Mouse (Mus musculus) thymus, postnatal 0 days (tissue): ENCODE data around the gene Me1. TPM values are rescaled to one million over a fixed set of nuclear protein-coding genes. Genes with fewer than 3 reads are reported as not detected.

Source experiments
- DNase-seq: peaks from one replicate; pipeline ENCODE4 v3.0.0-alpha.2; 2015; ENCODE audit warnings: low spot score
- polyA plus RNA-seq: library from polyadenylated mRNA; unstranded; fragments of >200 nt; fragmentation: Nextera tagmentation; extraction: Ambion mirVana; gene quantifications from 2 replicates; pipeline ENCODE4 v1.2.1, GENCODE M21; 2015

Me1 gene
- 8.8 and 10.0 TPM in 2 replicates for polyA plus RNA-seq

- peak; percentile 9 for DNase-seq
Measured at GRCm38 (mm10) chr9:86695818-86696261, at the start of gene Me1. TSS of gene Me1 (minus strand) at chr9:86695953.

DNA sequence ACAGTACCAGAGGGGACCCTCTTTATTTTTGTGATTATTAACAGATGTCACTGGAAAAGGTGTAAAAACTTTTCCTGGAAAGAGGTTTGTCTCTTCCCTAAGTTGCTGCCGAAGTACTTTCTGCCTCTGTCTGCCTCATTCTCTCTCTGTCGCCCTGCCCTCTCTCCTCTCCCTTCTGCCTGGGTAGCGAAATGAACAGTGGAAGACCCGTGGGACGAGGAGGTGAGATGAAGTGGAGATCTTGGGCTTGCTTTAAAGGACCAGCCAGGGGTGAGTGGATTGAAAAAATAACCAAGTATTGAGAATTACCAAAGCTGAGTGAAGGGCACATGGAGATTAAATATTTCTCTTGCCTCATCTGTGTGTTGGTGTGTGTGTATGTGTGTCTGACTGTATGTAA, 48.3 kb upstream of the Me1 start:
- no peak for DNase-seq

DNA sequence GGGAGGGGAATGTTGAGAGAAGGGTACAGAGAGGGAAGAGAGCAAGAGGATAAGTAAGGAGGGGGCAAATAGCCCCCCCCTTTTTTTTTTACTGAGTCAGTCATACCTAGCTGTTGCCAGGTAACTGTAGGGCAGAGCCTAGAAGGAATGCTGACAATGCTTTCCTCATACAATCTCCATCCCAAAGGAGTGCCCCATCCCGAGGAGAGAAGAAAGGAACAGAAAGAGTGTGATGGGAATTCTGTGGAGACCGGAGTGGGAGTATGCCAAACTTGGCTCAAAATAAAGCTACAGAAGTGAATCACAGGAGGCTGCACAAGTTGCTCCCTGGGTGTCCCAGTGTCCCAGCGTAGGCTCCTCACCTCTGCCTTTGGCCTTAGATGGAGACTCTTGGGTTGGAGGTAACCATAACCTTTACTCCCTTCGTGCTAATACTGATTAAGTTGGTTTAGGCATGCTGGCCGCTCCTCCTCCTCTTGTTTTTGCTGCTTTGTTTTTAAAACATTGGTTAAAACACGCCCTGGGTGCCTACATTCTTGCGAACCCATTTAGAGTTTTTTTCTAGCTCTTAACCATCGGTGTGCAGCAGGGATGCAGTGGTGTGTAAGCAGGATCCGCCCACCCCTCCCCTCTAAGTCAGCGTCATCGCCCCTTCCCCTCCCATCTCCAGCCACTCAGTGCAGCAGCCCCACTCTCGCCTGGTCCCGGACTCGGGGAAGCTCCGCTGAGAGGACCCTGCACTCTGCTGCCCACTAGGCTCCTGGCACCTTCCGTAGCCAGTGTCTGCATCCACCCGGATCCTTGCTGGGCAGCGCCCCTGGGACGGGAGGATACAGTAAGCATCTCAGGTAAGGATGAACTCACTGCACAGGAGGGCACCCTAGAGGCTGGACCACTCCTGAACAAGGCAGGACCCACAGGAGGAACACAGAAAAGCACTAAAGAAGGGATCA, 47.5 kb upstream of the Me1 start, which contains the start of gene Prss35:
Prss35 (plus strand) TSS at position 691 of the 953 bp plus-strand sequence.
- no peak for DNase-seq

- no peak for DNase-seq
Measured at GRCm38 (mm10) chr9:86739971-86740370, 44.2 kb upstream of the Me1 start.

- no peak for DNase-seq
Measured at GRCm38 (mm10) chr9:86738801-86739200, 43.0 kb upstream of the Me1 start.

- DNase-seq: no peak
Measured at GRCm38 (mm10) chr9:86738067-86738466, 42.3 kb upstream of the Me1 start.

GRCm38 (mm10) chr9:86736991-86737390, 41.2 kb upstream of the Me1 start:
- no peak for DNase-seq

DNA sequence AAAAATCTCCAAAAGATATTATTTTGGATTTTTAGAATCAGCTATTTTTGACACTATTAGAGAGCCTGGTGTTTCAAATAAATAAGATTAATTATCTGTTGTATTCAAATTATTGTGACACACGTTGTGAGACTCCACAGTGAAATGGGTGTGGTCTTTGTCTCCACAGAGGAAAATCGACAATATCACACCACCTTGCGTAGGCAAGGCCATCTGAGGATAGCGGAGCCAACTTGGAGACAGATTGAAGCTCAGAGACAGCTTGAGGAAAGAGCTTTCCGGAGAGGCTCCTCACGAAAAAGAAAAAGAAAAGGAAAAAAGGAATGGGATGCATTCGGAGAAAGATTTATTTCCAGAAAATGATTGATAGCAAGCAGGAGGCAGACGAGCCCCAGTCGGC, 39.0 kb upstream of the Me1 start:
- DNase-seq: no peak

DNA sequence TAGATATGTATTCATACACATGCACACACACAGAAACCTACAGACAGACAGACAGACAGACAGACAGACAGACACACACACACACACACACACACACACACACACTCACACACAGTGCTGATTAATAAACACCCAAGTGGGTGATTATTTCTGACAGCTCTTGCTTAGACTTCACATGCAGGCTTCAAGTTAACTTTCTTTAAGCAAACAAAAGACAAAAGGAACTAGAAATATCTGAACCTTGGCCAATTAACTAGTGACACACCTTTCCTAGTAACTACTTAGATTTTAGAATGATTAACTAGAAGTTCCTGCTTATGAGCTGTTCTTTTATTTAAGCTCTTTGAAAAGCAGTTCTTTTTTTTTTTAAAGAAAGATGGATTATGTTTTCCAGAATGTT, 38.6 kb upstream of the Me1 start:
- no peak for DNase-seq

DNA sequence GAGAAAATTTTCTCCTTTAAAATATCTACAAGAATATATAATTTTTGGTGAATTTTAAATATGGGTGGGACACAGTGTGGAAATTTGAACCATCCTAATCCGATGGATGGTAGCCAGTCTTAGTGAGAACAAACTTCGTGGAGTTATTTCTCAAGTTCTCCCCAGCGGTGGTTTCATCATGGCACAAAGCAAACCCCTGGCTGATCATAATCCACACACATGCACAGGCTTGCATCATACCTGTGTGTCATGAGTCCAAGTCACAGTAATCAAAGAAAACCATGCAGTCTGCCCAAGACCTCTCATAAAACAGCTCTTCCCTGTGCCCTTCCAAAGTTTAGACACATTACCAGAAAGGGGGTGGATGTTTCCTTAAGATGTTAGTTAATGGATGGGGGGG, 34.1 kb upstream of the Me1 start:
- no peak for DNase-seq

DNA sequence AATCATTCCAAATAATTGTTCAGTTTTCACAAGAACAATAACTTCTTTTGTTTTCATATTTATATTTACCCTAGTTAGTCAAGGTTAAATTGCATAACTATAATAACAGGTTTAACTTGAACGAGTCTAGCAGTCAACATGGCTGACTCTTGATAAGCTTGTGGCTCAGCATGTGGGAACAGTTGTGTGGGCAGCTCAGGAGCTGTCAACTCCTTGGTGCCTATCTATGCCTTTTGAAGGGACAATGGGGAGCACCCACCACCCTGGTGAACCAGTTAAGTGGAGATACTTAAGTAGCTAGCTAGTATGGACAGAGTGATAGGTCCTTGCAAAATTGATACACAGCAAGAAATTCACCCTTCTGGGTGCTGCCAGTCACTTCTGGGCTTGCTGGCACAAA, 33.3 kb upstream of the Me1 start:
- no peak for DNase-seq

DNA sequence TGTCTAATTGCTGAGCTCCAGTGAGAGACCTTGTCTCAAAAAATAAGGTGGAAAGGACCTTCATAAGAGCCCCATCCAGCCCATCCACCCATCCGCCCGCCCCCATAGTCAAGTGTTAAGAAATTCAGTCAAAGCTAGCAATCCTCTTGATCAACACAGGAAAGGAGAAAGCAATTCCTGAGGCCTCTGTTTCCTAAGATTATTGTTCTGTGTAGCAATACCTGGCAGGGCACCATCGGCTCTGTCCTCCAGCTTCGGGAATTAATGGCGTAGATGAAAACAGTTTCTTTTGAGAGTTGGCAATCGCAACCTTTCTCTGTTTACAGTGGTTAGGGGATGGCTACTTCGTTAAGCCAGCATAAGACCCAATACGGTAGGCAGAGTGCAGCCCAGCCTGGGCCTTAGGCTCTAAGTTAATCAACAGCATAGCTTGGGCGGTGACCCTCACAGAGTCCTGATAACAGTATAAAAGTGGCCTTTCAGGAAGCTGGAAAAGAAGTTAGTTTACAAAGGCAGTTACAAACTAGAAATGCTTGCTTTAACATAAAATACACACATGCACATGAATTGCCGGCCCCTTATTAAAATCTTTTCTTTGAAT, 32.6 kb upstream of the Me1 start:
- no peak for DNase-seq

GRCm38 (mm10) chr9:86726381-86726720, 30.6 kb upstream of the Me1 start:
- DNase-seq: no peak

DNA sequence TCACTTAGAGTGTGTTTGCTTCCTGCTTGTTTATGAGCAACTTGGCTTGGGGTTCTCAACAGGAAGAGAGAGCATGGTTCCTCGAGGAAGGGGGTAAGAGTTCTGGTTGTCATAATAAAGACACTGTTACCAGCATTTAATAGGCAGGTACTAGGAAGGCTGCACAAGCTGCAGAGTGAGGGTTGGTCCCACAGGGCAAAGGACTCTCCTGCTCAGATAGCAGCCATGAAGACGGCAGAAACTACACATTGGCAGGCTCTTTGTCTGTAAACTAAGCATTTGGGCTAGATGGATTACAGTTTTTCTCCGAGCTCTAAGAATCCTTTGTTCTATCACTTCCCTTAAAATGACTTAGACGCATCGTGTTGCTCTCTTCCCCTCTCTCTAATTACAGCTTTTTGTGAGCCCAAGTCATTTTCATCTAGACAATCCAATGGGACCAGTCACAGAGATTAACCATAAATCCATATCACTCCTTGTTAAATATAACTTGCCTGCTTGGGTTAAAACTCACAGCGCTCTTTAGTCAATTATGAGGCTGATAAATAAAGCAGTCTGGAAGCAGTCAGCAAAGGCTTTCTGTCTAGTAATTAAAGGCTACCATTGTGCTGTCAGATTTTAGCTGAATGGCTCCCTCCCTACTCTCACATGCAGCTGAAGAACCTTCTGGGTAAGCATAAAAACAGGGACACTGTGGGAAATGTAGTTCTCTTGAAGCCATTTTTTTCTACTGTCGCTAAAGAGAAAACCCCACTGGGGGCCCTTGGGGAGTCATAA, 30.0 kb upstream of the Me1 start:
- DNase-seq: no peak

DNA sequence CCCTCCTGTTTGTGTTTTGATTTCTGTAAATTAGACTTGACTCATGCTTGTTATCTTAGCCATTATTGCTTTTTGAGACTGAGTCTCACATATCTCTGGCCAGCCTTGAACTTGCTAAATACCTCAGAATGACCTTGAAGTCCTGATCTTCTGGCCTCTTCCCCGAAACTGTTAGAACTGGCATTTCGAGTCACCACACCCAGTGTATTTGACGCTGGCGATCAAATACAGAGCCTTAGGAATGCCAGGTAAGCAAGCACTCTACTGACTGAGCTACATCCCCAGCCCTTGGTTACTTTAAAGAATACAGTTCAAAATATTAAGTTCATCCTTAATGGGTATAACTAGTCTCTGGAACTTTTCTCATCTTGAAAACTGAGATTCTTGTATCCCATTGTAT, 29.3 kb upstream of the Me1 start:
- DNase-seq: no peak

DNA sequence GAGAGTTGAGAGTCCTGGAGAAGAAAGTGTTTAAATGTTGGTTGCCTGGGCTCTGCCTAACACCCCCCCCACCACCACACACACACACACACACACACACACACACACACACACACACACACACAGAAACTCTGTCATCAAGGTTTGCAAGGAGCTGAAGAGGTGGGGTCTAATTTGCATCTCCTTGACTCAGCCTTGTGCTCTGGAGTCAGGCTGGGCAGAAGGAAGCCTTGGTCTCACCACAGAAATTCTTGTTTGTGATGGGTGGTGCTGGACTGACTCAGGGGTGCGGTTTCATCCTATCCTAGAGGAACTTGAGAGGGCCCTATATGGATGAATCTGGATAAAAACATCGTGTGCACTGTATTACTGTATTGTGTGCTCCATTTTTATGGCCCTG, 25.0 kb upstream of the Me1 start:
- no peak for DNase-seq

- DNase-seq: no peak
Measured at GRCm38 (mm10) chr9:86720227-86720626, 24.5 kb upstream of the Me1 start.

DNA sequence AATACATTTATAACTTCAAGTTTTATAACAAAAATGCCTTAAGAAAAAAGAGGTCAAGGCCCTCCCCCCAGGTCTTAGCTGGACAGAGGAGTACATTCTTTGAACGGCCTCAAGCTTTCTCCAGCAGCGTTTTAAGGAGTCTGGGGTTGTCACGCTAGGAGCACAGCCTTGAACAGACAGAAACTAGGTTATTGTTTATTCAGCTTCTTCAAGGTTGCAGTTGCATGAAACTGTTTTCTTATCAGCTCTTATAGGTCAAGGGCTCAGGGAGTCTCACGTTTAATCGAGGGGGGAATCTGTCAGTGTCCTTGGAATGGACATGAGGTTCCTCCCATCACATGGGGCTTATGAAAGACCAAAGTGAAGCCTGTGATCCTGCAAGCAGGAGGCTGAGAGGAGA, 21.4 kb upstream of the Me1 start:
- DNase-seq: no peak

DNA sequence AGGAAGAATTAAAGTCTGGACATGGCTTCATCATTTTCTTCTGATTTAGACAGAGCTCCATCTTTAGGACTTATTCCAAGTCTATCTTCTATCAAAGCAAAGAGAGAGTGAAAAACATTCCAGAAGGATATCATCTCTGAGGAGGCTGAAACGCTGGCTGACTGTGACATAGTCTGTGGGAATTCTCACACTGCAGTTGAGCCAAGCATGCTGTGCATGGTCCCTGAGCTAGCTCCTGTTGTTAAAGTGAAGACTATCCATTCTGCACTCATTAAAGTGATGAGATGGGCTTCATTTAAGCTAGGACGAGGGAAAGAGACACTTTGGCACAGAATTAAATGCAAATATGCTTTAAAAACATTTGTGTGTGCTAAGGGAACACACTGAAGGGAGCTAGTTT, 20.8 kb upstream of the Me1 start:
- no peak for DNase-seq

- DNase-seq: no peak
Measured at GRCm38 (mm10) chr9:86714089-86714488, 18.3 kb upstream of the Me1 start.

DNA sequence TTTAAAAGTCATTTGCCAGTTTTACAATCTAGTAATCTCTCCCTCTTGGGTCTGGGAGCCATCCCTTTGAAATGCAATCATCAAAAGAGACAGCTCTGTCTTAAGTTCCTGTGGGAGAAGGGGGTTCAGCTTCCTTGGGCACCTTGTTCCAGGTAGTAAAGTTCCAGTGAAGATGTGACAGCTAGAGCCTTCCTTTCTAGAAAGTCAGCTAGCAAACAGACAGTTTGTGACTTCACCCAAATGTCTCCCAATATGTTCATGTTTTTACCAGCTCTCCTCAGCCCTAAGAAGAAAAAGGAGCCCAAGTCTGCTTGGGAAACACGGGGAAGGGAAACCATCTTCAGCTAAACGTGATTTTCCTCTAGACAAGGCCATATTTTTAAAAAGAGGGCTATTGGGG, 16.9 kb upstream of the Me1 start:
- DNase-seq: no peak

DNA sequence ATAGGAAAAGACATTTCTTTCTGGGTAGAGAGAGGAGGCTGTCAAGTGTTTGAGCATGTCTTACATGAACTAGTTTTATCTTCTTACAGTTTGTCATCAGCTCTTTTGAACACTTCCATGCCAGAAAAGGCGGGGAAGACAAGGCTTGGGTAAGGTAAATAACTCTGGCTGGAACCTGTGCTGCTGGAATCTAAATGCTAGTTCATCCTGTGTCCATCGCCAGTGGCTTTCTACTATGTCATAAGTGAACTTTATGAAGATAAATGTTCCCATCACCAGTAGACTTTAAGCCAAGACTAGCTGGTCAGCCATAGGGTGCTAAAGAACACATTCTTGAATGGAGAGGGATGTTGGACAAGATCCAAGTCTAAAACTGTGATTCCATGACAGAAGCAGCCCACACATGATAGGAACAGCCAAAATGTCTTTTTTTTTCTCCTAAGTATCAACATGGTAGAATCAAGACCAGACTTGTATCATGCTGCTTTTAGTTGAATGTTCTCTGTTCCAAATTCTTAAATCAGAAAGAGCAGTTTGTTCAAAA, 14.4 kb upstream of the Me1 start:
- DNase-seq: no peak
